In genomic region chr8:83160613-83161012, GRCm38 (mm10) we compare ENCODE assay signal across 29 mouse cellular contexts. TPM values are rescaled to one million over a fixed set of nuclear protein-coding genes. Genes with fewer than 3 reads are reported as not detected.
"Had no signal": no experiment of that assay in that cellular context is flagged by ENCODE, and none has a peak within 500 bp of the region (broad histone marks: within the 10 kb centered on the region; RNA-seq: fewer than 3 reads in every experiment).

No protein-coding gene starts in this region.

- H3K9ac ChIP-seq: heart, embryonic 12.5 days; hindbrain, embryonic 13.5 days; hindbrain, embryonic 15.5 days; limb, embryonic 13.5 days; limb, embryonic 15.5 days; liver, embryonic 12.5 days; liver, embryonic 14.5 days had no signal

- H3K27me3 ChIP-seq: hindbrain, embryonic 13.5 days; hindbrain, embryonic 15.5 days had no signal

- H3K4me1 ChIP-seq: heart, embryonic 12.5 days had no signal

- H3K36me3 ChIP-seq: heart, embryonic 10.5 days; heart, embryonic 12.5 days; hindbrain, embryonic 10.5 days; hindbrain, embryonic 13.5 days; hindbrain, embryonic 15.5 days; limb, embryonic 13.5 days; limb, embryonic 15.5 days; liver, embryonic 12.5 days had no signal

- DNase-seq: gastrocnemius, adult 2 months; gastrocnemius, postnatal 10 days; gastrocnemius, postnatal 25 days; heart, adult 18-20 months; heart, postnatal 10 days; heart, postnatal 4 days; kidney, adult 11 months; kidney, adult 2 months; kidney, adult 9 months; kidney, postnatal 10 days; kidney, postnatal 25 days; kidney, postnatal 4 days had no signal

- H3K4me3 ChIP-seq: gastrocnemius, adult 2 months; heart, embryonic 10.5 days; heart, embryonic 12.5 days; hindbrain, embryonic 10.5 days; hindbrain, embryonic 13.5 days; hindbrain, embryonic 15.5 days; layer of hippocampus, adult 2 months; left cerebral cortex, adult 2 months; limb, embryonic 13.5 days; limb, embryonic 15.5 days; liver, embryonic 12.5 days had no signal

- ATAC-seq: hindbrain, postnatal 0 days; intestine, embryonic 16.5 days; liver, embryonic 12.5 days had no signal

- H3K4me2 ChIP-seq: heart, embryonic 12.5 days; hindbrain, embryonic 13.5 days; hindbrain, embryonic 15.5 days; limb, embryonic 13.5 days; limb, embryonic 15.5 days; liver, embryonic 12.5 days had no signal

- H3K27ac ChIP-seq: gastrocnemius, adult 2 months; heart, embryonic 10.5 days; hindbrain, embryonic 10.5 days; hindbrain, embryonic 13.5 days; hindbrain, embryonic 15.5 days; hindbrain, postnatal 0 days; layer of hippocampus, adult 2 months; left cerebral cortex, adult 2 months; limb, embryonic 13.5 days; limb, embryonic 15.5 days; liver, embryonic 12.5 days; liver, embryonic 14.5 days had no signal

- H3K9me3 ChIP-seq: heart, embryonic 10.5 days; heart, embryonic 12.5 days; hindbrain, embryonic 10.5 days; hindbrain, embryonic 13.5 days; hindbrain, embryonic 15.5 days; limb, embryonic 13.5 days; limb, embryonic 15.5 days; liver, embryonic 12.5 days had no signal

RNA-seq across cellular contexts. Expression of gene Gm10645, which starts 5.4 kb away (rescaled TPM):
- total RNA-seq: gastrocnemius, adult 2 months; gastrocnemius, postnatal 25 days; gastrocnemius, postnatal 4 days; granulocyte monocyte progenitor cell, adult 5-6 weeks; heart, adult 18-20 months; heart, adult 8-10 months; liver, adult 2 months had no signal
